Mouse (Mus musculus): ENCODE data around the gene Gzmm.
A peak's percentile ranks its signal among the peaks of the same experiment; 100 is the strongest.

The Gzmm gene

GRCm38 (mm10) chr10:79723692-79724091, 34.9 kb downstream of the Gzmm start:
- no peak for DNase-seq (ENCODE audit: low spot score in 2 of 2)

GRCm38 (mm10) chr10:79726090-79726489, 37.3 kb downstream of the Gzmm start:
- DNase-seq (ENCODE audit: low spot score in 2 of 2): no peak

GRCm38 (mm10) chr10:79728323-79729249, 39.8 kb downstream of the Gzmm start:
- peak; percentile 58 to 69 for DNase-seq (ENCODE audit: low spot score in 2 of 2)

- peak in 1 of 2 experiments; percentile 54 for DNase-seq (ENCODE audit: low spot score in 2 of 2)
These were observed 40.6 kb downstream of the Gzmm start for GRCm38 (mm10) chr10:79729357-79729965.

- DNase-seq (ENCODE audit: low spot score in 2 of 2): no peak
These were observed 43.7 kb downstream of the Gzmm start for GRCm38 (mm10) chr10:79732500-79732899.

- DNase-seq (ENCODE audit: low spot score in 2 of 2): no peak
These were observed 45.0 kb downstream of the Gzmm start for GRCm38 (mm10) chr10:79733847-79734246.

- no peak for DNase-seq (ENCODE audit: low spot score in 2 of 2)
These were observed 46.5 kb downstream of the Gzmm start for GRCm38 (mm10) chr10:79735361-79735760.

- no peak for DNase-seq (ENCODE audit: low spot score in 2 of 2)
These were observed 47.9 kb downstream of the Gzmm start for GRCm38 (mm10) chr10:79736706-79737105.

- no peak for DNase-seq (ENCODE audit: low spot score in 2 of 2)
These were observed 49.4 kb downstream of the Gzmm start for GRCm38 (mm10) chr10:79738259-79738658.

GRCm38 (mm10) chr10:79739234-79739633, 50.4 kb downstream of the Gzmm start:
- DNase-seq (ENCODE audit: low spot score in 2 of 2): no peak

- DNase-seq (ENCODE audit: low spot score in 2 of 2): no peak
These were observed 52.0 kb downstream of the Gzmm start for GRCm38 (mm10) chr10:79740863-79741262.

GRCm38 (mm10) chr10:79743161-79743560, 54.3 kb downstream of the Gzmm start:
- DNase-seq (ENCODE audit: low spot score in 2 of 2): no peak

- DNase-seq (ENCODE audit: low spot score in 2 of 2): no peak
These were observed 55.0 kb downstream of the Gzmm start for GRCm38 (mm10) chr10:79743650-79744365.
